Mouse (Mus musculus): ENCODE results near the gene Tanc2. TPM values are rescaled to one million over a fixed set of nuclear protein-coding genes. Genes with fewer than 3 reads are reported as not detected.

The Tanc2 gene
- polyA plus RNA-seq, 1 experiment from 2014 or later: 1.5 TPM

- H3K4me1 ChIP-seq (ENCODE audit: insufficient read depth): no peaks in the 10 kb centered on the region
- H3K4me3 ChIP-seq (ENCODE audit: low read depth, low read length): no peak overlapping the region
- H3K27me3 ChIP-seq (ENCODE audit: insufficient read depth, low read length): no peaks in the 10 kb centered on the region
- ATAC-seq (no peak), DNase-seq (no peak)
- no peak for TF ChIP-seq CTCF (IDR thresholded peaks at IDR 0.05; ENCODE audit: low read depth)
- no peak overlapping the region for H3K9ac ChIP-seq (replicated peaks)
- WGBS (ENCODE audit: insufficient replicate concordance): 79% methylated on average over 8 of the region's 8 CpGs
- H3K27ac ChIP-seq (ENCODE audit: low read depth): no peak overlapping the region
- H3K36me3 ChIP-seq (replicated peaks; ENCODE audit: insufficient read depth, low read length): no peaks in the 10 kb centered on the region
- no peaks in the 10 kb centered on the region for H3K9me3 ChIP-seq (ENCODE audit: low read length)
- no peak overlapping the region for H3K4me2 ChIP-seq (ENCODE audit: low read depth, low read length)
Observed at GRCm38 (mm10) chr11:105908926-105909325, 319.1 kb downstream of the Tanc2 start.

DNA sequence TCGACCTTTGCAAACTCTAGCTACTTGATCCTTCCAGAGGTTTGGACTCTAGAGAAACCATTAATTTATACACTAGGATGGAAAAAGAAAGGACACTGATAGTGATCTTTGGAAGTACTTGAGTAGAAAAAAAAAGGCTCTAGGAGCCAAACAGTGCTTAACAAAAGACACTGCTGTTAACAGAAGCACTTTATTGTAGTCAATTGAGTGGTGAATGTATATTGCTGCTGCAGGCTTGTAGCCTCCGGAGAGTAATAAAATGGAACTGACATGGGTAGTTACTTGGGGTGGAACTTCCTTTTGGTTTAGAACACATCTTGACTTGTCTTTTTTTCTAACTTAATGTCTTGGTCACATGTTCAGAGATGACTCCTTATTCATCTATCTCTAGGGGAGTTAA is 319.8 kb downstream of the Tanc2 start:
- Histone ChIP-seq H3K4me2 (ENCODE audit: low read depth, low read length) (no peak overlapping the region), H3K27ac (ENCODE audit: low read depth) (no peak overlapping the region), H3K36me3 (replicated peaks; ENCODE audit: insufficient read depth, low read length) (no peaks in the 10 kb centered on the region), H3K27me3 (ENCODE audit: insufficient read depth, low read length) (no peaks in the 10 kb centered on the region), H3K4me3 (ENCODE audit: low read depth, low read length) (no peak overlapping the region), H3K9me3 (ENCODE audit: low read length) (no peaks in the 10 kb centered on the region), H3K4me1 (ENCODE audit: insufficient read depth) (no peaks in the 10 kb centered on the region), H3K9ac (replicated peaks) (no peak overlapping the region)
- 70% methylated on average over 2 of the region's 2 CpGs for WGBS (ENCODE audit: insufficient replicate concordance)
- no peak for TF ChIP-seq EP300 (IDR thresholded peaks at IDR 0.05; ENCODE audit: low read depth)
- TF ChIP-seq CTCF (IDR thresholded peaks at IDR 0.05; ENCODE audit: low read depth): no peak
- no peak for ATAC-seq
- no peak for DNase-seq

DNA sequence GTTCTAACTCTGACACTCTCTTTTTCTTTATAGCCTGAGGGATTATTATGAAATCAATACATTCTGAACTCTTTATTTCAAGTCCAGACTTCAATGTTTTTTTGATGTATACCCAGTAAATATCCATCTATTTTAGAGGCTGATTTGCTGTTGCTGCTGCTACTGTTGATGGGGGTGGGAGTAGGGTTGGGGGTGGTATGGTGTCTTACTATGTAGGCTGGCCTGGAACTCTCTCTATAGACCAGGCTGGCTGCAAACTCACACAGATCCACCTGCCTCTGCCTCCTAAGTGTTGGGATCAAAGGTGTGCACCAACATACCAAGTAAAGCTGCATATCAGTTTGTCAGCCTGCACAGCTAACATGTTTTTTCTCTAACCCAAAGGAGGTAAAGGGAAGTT is 321.4 kb downstream of the Tanc2 start:
- H3K36me3 ChIP-seq (replicated peaks; ENCODE audit: insufficient read depth, low read length): no peaks in the 10 kb centered on the region
- TF ChIP-seq CTCF (IDR thresholded peaks at IDR 0.05; ENCODE audit: low read depth): no peak
- TF ChIP-seq EP300 (IDR thresholded peaks at IDR 0.05; ENCODE audit: low read depth): no peak
- ATAC-seq (no peak), DNase-seq (no peak)
- H3K4me2 ChIP-seq (ENCODE audit: low read depth, low read length): no peak overlapping the region
- H3K9ac ChIP-seq (replicated peaks): no peak overlapping the region
- H3K27ac ChIP-seq (ENCODE audit: low read depth): no peak overlapping the region
- H3K4me1 ChIP-seq (ENCODE audit: insufficient read depth): no peaks in the 10 kb centered on the region
- H3K9me3 ChIP-seq (ENCODE audit: low read length): no peaks in the 10 kb centered on the region
- H3K4me3 ChIP-seq (ENCODE audit: low read depth, low read length): no peak overlapping the region
- no peaks in the 10 kb centered on the region for H3K27me3 ChIP-seq (ENCODE audit: insufficient read depth, low read length)

DNA sequence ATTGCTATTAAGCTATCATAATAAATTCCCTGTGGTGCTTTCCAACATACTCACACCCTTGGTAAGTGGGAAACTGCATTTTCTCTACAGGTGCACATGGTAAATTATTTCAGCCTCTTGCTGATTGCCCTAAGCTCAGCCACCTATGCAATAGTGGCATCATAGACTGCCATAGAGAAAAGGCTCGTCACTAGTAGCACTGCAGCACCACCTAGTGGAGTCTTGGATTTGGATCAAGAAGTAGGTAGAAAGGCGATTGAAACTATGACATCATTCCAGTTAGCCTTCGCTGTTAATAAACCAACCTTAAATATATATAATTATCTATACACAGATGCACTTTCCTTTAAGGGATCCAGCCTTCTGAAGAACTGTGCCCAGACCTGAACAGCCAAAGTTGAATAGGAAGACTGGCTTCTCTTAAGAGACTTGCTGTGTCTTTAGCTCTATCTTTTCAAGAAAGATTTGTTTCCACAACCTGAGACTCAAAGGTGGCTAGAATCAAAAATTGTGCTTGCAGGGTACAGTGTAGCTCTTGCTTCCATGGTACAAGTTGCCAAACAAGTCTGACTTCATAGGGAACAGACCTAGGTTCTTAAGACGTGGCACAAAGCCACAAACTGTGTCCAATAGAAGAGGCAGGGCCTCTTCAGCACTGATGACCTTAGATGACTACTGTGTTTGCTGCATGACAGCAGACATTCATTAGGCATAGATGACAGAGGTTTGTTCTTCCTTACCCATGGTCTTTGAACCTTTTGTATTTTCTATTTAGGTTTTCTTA is 322.0 kb downstream of the Tanc2 start:
- Histone ChIP-seq H3K9me3 (ENCODE audit: low read length) (no peaks in the 10 kb centered on the region), H3K36me3 (replicated peaks; ENCODE audit: insufficient read depth, low read length) (0 out of 2 replicates have a peak, but pooled peaks cover under 1% of the 10 kb centered on the region), H3K4me1 (ENCODE audit: insufficient read depth) (no peaks in the 10 kb centered on the region), H3K27me3 (ENCODE audit: insufficient read depth, low read length) (no peaks in the 10 kb centered on the region), H3K9ac (replicated peaks) (no peak overlapping the region), H3K4me3 (ENCODE audit: low read depth, low read length) (no peak overlapping the region), H3K27ac (ENCODE audit: low read depth) (no peak overlapping the region), H3K4me2 (ENCODE audit: low read depth, low read length) (no peak overlapping the region)
- DNase-seq (peak; percentile 76), ATAC-seq (peak; percentile 53; the same call in 1 of the 2 replicates)
- TF ChIP-seq EP300 (IDR thresholded peaks at IDR 0.05; ENCODE audit: low read depth) (no peak), CTCF (IDR thresholded peaks at IDR 0.05; ENCODE audit: low read depth) (peak; percentile 89)
- WGBS (ENCODE audit: insufficient replicate concordance): 27% methylated on average over 4 of the region's 4 CpGs

- WGBS (ENCODE audit: insufficient replicate concordance): 83% methylated on average over 5 of the region's 5 CpGs
- H3K4me2 ChIP-seq (ENCODE audit: low read depth, low read length): no peak overlapping the region
Observed at GRCm38 (mm10) chr11:105913580-105913979, 323.8 kb downstream of the Tanc2 start.

DNA sequence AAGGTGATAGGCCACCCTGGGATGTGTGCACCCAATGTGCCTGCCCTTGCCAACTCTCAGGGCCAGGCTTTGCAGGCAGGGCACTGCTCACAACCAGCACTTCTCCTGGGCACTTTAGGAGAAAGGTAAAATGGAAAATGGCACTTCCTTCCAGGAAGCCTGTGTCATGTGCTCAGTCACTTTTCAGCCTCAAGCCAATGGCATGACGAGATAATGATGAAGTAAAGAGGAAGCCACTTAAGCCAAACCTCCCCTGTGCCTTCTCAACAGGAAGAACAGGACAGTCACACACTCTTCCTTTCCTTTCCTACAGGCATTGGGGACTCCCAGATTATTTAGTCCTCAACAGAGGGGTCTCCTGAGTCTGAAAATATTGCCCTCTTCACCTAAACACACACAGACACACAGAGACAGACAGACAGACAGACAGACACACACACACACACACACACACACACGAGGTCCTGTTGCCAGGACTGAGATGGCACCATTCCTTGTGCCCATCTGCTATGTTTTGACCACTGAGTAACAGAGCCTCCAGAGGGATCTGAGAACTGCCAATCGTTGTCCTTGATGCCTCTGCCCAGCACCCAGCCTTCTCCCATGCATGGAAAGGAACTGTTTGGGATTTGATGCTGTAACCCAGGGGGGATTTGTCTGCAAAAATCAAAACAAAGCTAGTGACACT is 330.5 kb downstream of the Tanc2 start:
- Histone ChIP-seq H3K4me1 (ENCODE audit: insufficient read depth) (no peaks in the 10 kb centered on the region), H3K27ac (ENCODE audit: low read depth) (no peak overlapping the region), H3K27me3 (ENCODE audit: insufficient read depth, low read length) (no peaks in the 10 kb centered on the region), H3K4me3 (ENCODE audit: low read depth, low read length) (no peak overlapping the region), H3K4me2 (ENCODE audit: low read depth, low read length) (no peak overlapping the region), H3K9ac (replicated peaks) (no peak overlapping the region), H3K36me3 (replicated peaks; ENCODE audit: insufficient read depth, low read length) (0 out of 2 replicates have a peak, but pooled peaks cover 11% of the 10 kb centered on the region), H3K9me3 (ENCODE audit: low read length) (no peaks in the 10 kb centered on the region)
- DNase-seq (no peak), ATAC-seq (no peak)
- 68% methylated on average over 3 of the region's 3 CpGs for WGBS (ENCODE audit: insufficient replicate concordance)
- TF ChIP-seq CTCF (IDR thresholded peaks at IDR 0.05; ENCODE audit: low read depth) (no peak), EP300 (IDR thresholded peaks at IDR 0.05; ENCODE audit: low read depth) (no peak)

More at GRCm38 (mm10) chr11:105913580-105913979, 323.8 kb downstream of the Tanc2 start:
- Histone ChIP-seq H3K4me1 (ENCODE audit: insufficient read depth) (no peaks in the 10 kb centered on the region), H3K4me3 (ENCODE audit: low read depth, low read length) (no peak overlapping the region), H3K27ac (ENCODE audit: low read depth) (no peak overlapping the region), H3K9me3 (ENCODE audit: low read length) (no peaks in the 10 kb centered on the region), H3K36me3 (replicated peaks; ENCODE audit: insufficient read depth, low read length) (0 out of 2 replicates have a peak, but pooled peaks cover 4% of the 10 kb centered on the region), H3K27me3 (ENCODE audit: insufficient read depth, low read length) (no peaks in the 10 kb centered on the region), H3K9ac (replicated peaks) (no peak overlapping the region)
- no peak for TF ChIP-seq CTCF (IDR thresholded peaks at IDR 0.05; ENCODE audit: low read depth)
- TF ChIP-seq EP300 (IDR thresholded peaks at IDR 0.05; ENCODE audit: low read depth): no peak
- DNase-seq (no peak), ATAC-seq (no peak)
